Mouse (Mus musculus): ENCODE results near the gene Jade3. TPM values are rescaled to one million over a fixed set of nuclear protein-coding genes. Genes with fewer than 3 reads are reported as not detected.
A peak's percentile ranks its signal among the peaks of the same experiment; 100 is the strongest.

Jade3 gene
- polyA plus RNA-seq, 1 experiment from 2014 or later, result 3.0 TPM

GRCm38 (mm10) chrX:20521578-20521977 is 96.1 kb downstream of the Jade3 start:
- Histone ChIP-seq H3K27ac (ENCODE audit: low read depth, low read length) (no peak overlapping the region), H3K27me3 (replicated peaks; ENCODE audit: control insufficient read depth, insufficient read depth, low read length) (no peaks in the 10 kb centered on the region), H3K4me3 (ENCODE audit: low read depth, low read length) (no peak overlapping the region), H3K36me3 (ENCODE audit: control insufficient read depth, insufficient read depth) (no peaks in the 10 kb centered on the region), H3K4me2 (replicated peaks; ENCODE audit: low read depth) (no peak overlapping the region), H3K9ac (ENCODE audit: low read depth, low read length) (no peak overlapping the region), H3K4me1 (replicated peaks; ENCODE audit: control insufficient read depth, insufficient read depth, low read length) (no peaks in the 10 kb centered on the region), H3K9me3 (ENCODE audit: control insufficient read depth) (no peaks in the 10 kb centered on the region)
- TF ChIP-seq CTCF (IDR thresholded peaks at IDR 0.05; ENCODE audit: low read depth), result no peak
- ATAC-seq, result no peak

GRCm38 (mm10) chrX:20532621-20533020 is 107.1 kb downstream of the Jade3 start:
- WGBS, result 38% methylated on average over 1 of the region's 1 CpGs

DNA sequence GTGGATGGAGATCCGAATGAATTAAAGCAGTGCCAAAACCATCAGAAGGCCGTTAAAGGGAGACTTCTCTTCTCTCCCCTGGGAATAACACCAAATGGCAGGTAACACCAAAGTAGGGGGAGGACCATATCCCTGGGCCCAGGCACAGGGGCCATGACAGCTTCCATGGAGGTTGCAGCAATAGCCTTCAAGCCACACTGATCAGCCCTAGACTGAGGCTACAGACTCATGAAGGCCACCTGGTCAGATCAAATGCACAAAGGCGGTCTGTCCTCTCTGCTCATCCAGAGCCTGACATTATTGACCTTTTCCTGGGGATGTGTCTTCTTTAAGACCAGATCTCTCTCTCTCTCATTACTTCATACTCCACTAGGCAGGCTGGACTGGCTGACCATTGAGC is 118.4 kb downstream of the Jade3 start:
- no peak for TF ChIP-seq CTCF (IDR thresholded peaks at IDR 0.05; ENCODE audit: low read depth)
- no peak overlapping the region for H3K4me3 ChIP-seq (ENCODE audit: low read depth, low read length)
- WGBS, result 81% methylated on average over 3 of the region's 3 CpGs
- H3K36me3 ChIP-seq (ENCODE audit: control insufficient read depth, insufficient read depth), result no peaks in the 10 kb centered on the region
- H3K9me3 ChIP-seq (ENCODE audit: control insufficient read depth), result no peaks in the 10 kb centered on the region
- H3K9ac ChIP-seq (ENCODE audit: low read depth, low read length), result no peak overlapping the region
- no peaks in the 10 kb centered on the region for H3K27me3 ChIP-seq (replicated peaks; ENCODE audit: control insufficient read depth, insufficient read depth, low read length)
- H3K4me1 ChIP-seq (replicated peaks; ENCODE audit: control insufficient read depth, insufficient read depth, low read length), result no peaks in the 10 kb centered on the region
- H3K4me2 ChIP-seq (replicated peaks; ENCODE audit: low read depth), result no peak overlapping the region
- ATAC-seq, result no peak
- H3K27ac ChIP-seq (ENCODE audit: low read depth, low read length), result no peak overlapping the region

More at GRCm38 (mm10) chrX:20532621-20533020, 107.1 kb downstream of the Jade3 start:
- H3K27ac ChIP-seq (ENCODE audit: low read depth, low read length), result no peak overlapping the region
- H3K9me3 ChIP-seq (ENCODE audit: control insufficient read depth), result no peaks in the 10 kb centered on the region
- no peak overlapping the region for H3K4me2 ChIP-seq (replicated peaks; ENCODE audit: low read depth)
- no peak for ATAC-seq
- H3K9ac ChIP-seq (ENCODE audit: low read depth, low read length), result no peak overlapping the region
- H3K4me3 ChIP-seq (ENCODE audit: low read depth, low read length), result no peak overlapping the region
- no peaks in the 10 kb centered on the region for H3K27me3 ChIP-seq (replicated peaks; ENCODE audit: control insufficient read depth, insufficient read depth, low read length)
- H3K36me3 ChIP-seq (ENCODE audit: control insufficient read depth, insufficient read depth), result no peaks in the 10 kb centered on the region
- no peaks in the 10 kb centered on the region for H3K4me1 ChIP-seq (replicated peaks; ENCODE audit: control insufficient read depth, insufficient read depth, low read length)
- TF ChIP-seq CTCF (IDR thresholded peaks at IDR 0.05; ENCODE audit: low read depth), result no peak

DNA sequence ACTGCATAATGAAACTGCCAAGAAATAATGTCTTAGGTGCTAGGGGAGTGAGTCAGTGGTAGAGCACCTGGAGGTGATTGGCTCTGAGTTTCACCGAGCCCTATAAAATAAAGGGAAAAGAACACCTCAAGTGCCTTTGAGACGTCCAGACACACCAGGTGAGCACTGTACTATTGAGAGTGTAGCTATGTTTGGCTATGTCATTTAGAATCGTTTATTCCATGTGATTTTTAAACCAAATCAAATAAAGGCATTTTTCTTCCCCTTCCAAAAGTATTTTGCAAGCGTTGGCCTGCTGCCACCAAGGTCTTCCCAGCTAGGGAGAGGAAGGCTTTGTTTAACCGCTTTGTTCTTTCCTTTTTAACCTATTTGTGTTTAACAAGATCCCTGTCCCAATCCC is 122.1 kb downstream of the Jade3 start:
- H3K27ac ChIP-seq (ENCODE audit: low read depth, low read length), result no peak overlapping the region
- H3K9me3 ChIP-seq (ENCODE audit: control insufficient read depth), result no peaks in the 10 kb centered on the region
- H3K4me1 ChIP-seq (replicated peaks; ENCODE audit: control insufficient read depth, insufficient read depth, low read length), result no peaks in the 10 kb centered on the region
- no peak overlapping the region for H3K9ac ChIP-seq (ENCODE audit: low read depth, low read length)
- 20% methylated on average over 5 of the region's 5 CpGs for WGBS
- no peaks in the 10 kb centered on the region for H3K36me3 ChIP-seq (ENCODE audit: control insufficient read depth, insufficient read depth)
- no peak for TF ChIP-seq CTCF (IDR thresholded peaks at IDR 0.05; ENCODE audit: low read depth)
- ATAC-seq, result no peak
- no peaks in the 10 kb centered on the region for H3K27me3 ChIP-seq (replicated peaks; ENCODE audit: control insufficient read depth, insufficient read depth, low read length)
- peak overlapping the region; percentile 68 for H3K4me2 ChIP-seq (replicated peaks; ENCODE audit: low read depth)
- H3K4me3 ChIP-seq (ENCODE audit: low read depth, low read length), result peak overlapping the region; percentile 34; the same call in 1 of the 2 replicates

GRCm38 (mm10) chrX:20548011-20548879 is 122.8 kb downstream of the Jade3 start:
- TF ChIP-seq CTCF (IDR thresholded peaks at IDR 0.05; ENCODE audit: low read depth), result no peak
- Histone ChIP-seq H3K36me3 (ENCODE audit: control insufficient read depth, insufficient read depth) (no peaks in the 10 kb centered on the region), H3K27me3 (replicated peaks; ENCODE audit: control insufficient read depth, insufficient read depth, low read length) (no peaks in the 10 kb centered on the region), H3K4me1 (replicated peaks; ENCODE audit: control insufficient read depth, insufficient read depth, low read length) (no peaks in the 10 kb centered on the region), H3K4me2 (replicated peaks; ENCODE audit: low read depth) (peak overlapping the region; percentile 68), H3K4me3 (ENCODE audit: low read depth, low read length) (peak overlapping the region; percentile 34), H3K27ac (ENCODE audit: low read depth, low read length) (peak overlapping the region; percentile 9), H3K9me3 (ENCODE audit: control insufficient read depth) (no peaks in the 10 kb centered on the region), H3K9ac (ENCODE audit: low read depth, low read length) (0 out of 2 replicates have a peak overlapping the region, but pooled peaks have one; percentile 2)
- peak; percentile 49; the same call in 1 of the 2 replicates for ATAC-seq
- 25% methylated on average over 24 of the region's 24 CpGs for WGBS

DNA sequence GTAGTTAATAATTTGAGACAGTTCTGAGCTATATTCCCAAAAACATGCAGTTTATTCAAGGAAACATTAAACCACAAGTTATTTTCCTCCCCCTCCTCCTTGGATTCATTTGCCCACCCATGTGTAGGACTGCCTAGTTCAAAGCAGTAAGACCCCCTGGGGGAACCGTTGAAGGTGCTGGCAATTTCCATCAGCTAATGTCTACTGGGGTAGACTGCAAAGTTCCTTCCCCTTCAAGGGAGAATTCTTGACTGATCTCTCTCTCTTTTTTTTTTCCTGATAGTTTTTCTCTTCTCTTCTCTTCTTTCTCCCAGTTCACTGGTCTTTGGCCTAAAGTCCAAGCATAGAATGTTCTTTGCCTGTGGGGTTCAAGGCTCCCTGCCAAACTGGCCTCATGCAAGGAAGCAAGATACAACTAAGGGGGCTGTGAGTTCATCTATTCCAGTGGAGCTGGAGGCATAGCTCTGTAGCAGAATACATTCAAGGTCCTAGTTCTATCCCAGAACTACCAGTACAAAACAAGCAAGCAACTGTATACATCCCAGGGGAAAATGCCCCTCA is 123.5 kb downstream of the Jade3 start:
- WGBS, result 32% methylated on average over 1 of the region's 1 CpGs

More for the DNA sequence above, 123.5 kb downstream of the Jade3 start:
- no peak overlapping the region for H3K27ac ChIP-seq (ENCODE audit: low read depth, low read length)
- no peaks in the 10 kb centered on the region for H3K9me3 ChIP-seq (ENCODE audit: control insufficient read depth)
- peak overlapping the region; percentile 68 for H3K4me2 ChIP-seq (replicated peaks; ENCODE audit: low read depth)
- TF ChIP-seq CTCF (IDR thresholded peaks at IDR 0.05; ENCODE audit: low read depth), result no peak
- no peaks in the 10 kb centered on the region for H3K27me3 ChIP-seq (replicated peaks; ENCODE audit: control insufficient read depth, insufficient read depth, low read length)
- ATAC-seq, result no peak
- no peak overlapping the region for H3K9ac ChIP-seq (ENCODE audit: low read depth, low read length)
- H3K4me1 ChIP-seq (replicated peaks; ENCODE audit: control insufficient read depth, insufficient read depth, low read length), result no peaks in the 10 kb centered on the region
- H3K4me3 ChIP-seq (ENCODE audit: low read depth, low read length), result no peak overlapping the region
- no peaks in the 10 kb centered on the region for H3K36me3 ChIP-seq (ENCODE audit: control insufficient read depth, insufficient read depth)

All from intestine, postnatal 0 days (tissue).